Mouse (Mus musculus) midbrain, embryonic 12.5 days (tissue): ENCODE measurements around the gene Cdk5rap2. TPM values are rescaled to one million over a fixed set of nuclear protein-coding genes. Genes with fewer than 3 reads are reported as not detected.
A peak's percentile ranks its signal among the peaks of the same experiment; 100 is the strongest.

Source experiments
- ATAC-seq: fragments of 200-750 bp; cut with Nextera tagmentation; 2 replicates; pipeline ENCODE4 v1.8.0; 2017; ENCODE audit warnings: low read depth, moderate TSS enrichment, moderate library complexity; ENCODE audit not compliant: low FRiP score
- H3K27ac ChIP-seq: fragments of 300-500 bp; sonication (generic); replicated peaks from 2 replicates; pipeline ENCODE4 v1.5.1; 2016; ENCODE audit warnings: mild to moderate bottlenecking
- H3K27me3 ChIP-seq: fragments of 300-500 bp; sonication (generic); 2 replicates; pipeline ENCODE4 v1.6.1; 2016; ENCODE audit warnings: mild to moderate bottlenecking
- H3K36me3 ChIP-seq: fragments of 300-500 bp; sonication (generic); 2 replicates; pipeline ENCODE4 v1.6.1; 2016
- H3K4me1 ChIP-seq: fragments of 300-500 bp; sonication (generic); 2 replicates; pipeline ENCODE4 v1.6.1; 2016
- H3K4me2 ChIP-seq: fragments of 300-500 bp; sonication (generic); replicated peaks from 2 replicates; pipeline ENCODE4 v1.6.1; 2016; ENCODE audit warnings: mild to moderate bottlenecking, moderate library complexity
- H3K4me3 ChIP-seq: fragments of 300-500 bp; sonication (generic); 2 replicates; pipeline ENCODE4 v1.5.1; 2016; ENCODE audit warnings: mild to moderate bottlenecking
- H3K9ac ChIP-seq: fragments of 300-500 bp; sonication (generic); replicated peaks from 2 replicates; pipeline ENCODE4 v1.6.1; 2016; ENCODE audit warnings: mild to moderate bottlenecking, moderate library complexity
- H3K9me3 ChIP-seq: fragments of 300-500 bp; sonication (generic); 2 replicates; pipeline ENCODE4 v1.6.1; 2016; ENCODE audit warnings: mild to moderate bottlenecking
- WGBS: fragments of 180-500 bp; shearing (Covaris S2); methylation state at CpG from one replicate; pipeline ENCODE4 v1.1.7; 2016; 5-methylcytosine and 5-hydroxymethylcytosine counted together
- polyA plus RNA-seq: library from polyadenylated mRNA; unstranded; fragments of >200 nt; fragmentation: Nextera tagmentation; extraction: Ambion mirVana; gene quantifications from 2 replicates; pipeline ENCODE4 v1.2.1, GENCODE M21; 2016

Cdk5rap2 gene
- polyA plus RNA-seq, 1 experiment from 2014 or later, result 24.7 TPM

GRCm38 (mm10) chr4:70335444-70336144, 74.6 kb downstream of the Cdk5rap2 start:
- Histone ChIP-seq H3K27me3 (no peaks in the 10 kb centered on the region), H3K9ac (no peak overlapping the region), H3K4me3 (no peak overlapping the region), H3K9me3 (no peaks in the 10 kb centered on the region), H3K36me3 (peaks cover 16% of the 10 kb centered on the region), H3K4me1 (peaks cover 8% of the 10 kb centered on the region; the same call in 1 of the 2 replicates), H3K27ac (0 out of 2 replicates have a peak overlapping the region, but pooled peaks have one; percentile 15), H3K4me2 (no peak overlapping the region)
- WGBS, result 56% methylated on average over 11 of the region's 11 CpGs
- ATAC-seq, result no peak; the same call in 1 of the 2 replicates

DNA sequence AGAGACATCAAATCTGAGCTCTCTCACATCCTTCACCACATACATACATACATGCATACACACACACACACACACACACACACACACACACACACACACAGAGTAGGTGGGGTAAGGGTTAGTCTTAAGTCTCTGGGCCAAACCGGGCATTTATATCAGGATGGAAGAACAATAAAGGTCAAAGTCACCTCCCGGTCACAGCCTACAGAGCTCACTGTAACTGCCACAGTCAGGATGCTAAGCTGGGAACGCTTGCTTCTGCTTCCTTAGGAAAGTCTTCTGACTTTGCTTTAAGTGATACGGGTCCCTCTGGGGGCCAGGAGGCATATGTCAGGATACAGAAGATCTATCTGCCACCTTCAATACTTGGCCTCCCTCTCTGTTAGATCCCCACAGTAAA, 75.2 kb downstream of the Cdk5rap2 start:
- 84% methylated on average over 4 of the region's 4 CpGs for WGBS
- no peak overlapping the region for H3K27ac ChIP-seq
- ATAC-seq, result no peak

GRCm38 (mm10) chr4:70332981-70333380, 77.3 kb downstream of the Cdk5rap2 start:
- WGBS, result 92% methylated on average over 6 of the region's 6 CpGs
- H3K9me3 ChIP-seq, result no peaks in the 10 kb centered on the region
- H3K27ac ChIP-seq, result 0 out of 2 replicates have a peak overlapping the region, but pooled peaks have one; percentile 35
- H3K36me3 ChIP-seq, result peaks cover 11% of the 10 kb centered on the region
- no peak overlapping the region for H3K4me3 ChIP-seq
- no peak for ATAC-seq
- H3K27me3 ChIP-seq, result no peaks in the 10 kb centered on the region
- peaks cover 8% of the 10 kb centered on the region; the same call in 1 of the 2 replicates for H3K4me1 ChIP-seq
- H3K4me2 ChIP-seq, result no peak overlapping the region
- H3K9ac ChIP-seq, result no peak overlapping the region

More for the DNA sequence above, 75.2 kb downstream of the Cdk5rap2 start:
- H3K9ac ChIP-seq, result no peak overlapping the region
- H3K4me2 ChIP-seq, result no peak overlapping the region
- H3K36me3 ChIP-seq, result peaks cover 16% of the 10 kb centered on the region
- no peaks in the 10 kb centered on the region for H3K9me3 ChIP-seq
- H3K27me3 ChIP-seq, result no peaks in the 10 kb centered on the region
- H3K4me1 ChIP-seq, result peaks cover 8% of the 10 kb centered on the region; the same call in 1 of the 2 replicates
- no peak overlapping the region for H3K4me3 ChIP-seq

DNA sequence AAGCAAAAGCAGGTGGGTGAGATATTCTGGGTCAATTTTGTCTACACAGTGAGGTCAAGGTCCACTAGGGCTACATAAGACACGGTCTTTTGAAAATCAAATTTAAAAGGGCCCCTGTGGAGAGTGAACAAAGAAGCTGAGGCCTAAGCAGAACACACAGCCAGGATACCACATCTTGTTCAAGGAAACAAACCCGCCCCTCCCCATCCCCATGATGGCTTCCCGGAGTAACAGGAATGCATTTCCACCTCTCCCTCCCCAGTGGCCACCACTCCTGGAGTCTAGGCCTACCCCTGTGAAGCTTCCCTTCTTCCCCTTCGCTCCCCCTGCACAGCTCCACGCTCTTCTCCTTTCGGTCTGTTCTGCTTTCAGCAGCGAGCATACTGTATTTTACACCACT, 77.7 kb downstream of the Cdk5rap2 start:
- no peak for ATAC-seq
- Histone ChIP-seq H3K27ac (0 out of 2 replicates have a peak overlapping the region, but pooled peaks have one; percentile 35), H3K9me3 (no peaks in the 10 kb centered on the region), H3K4me1 (peaks cover 8% of the 10 kb centered on the region; the same call in 1 of the 2 replicates), H3K9ac (no peak overlapping the region), H3K36me3 (peaks cover 11% of the 10 kb centered on the region), H3K4me3 (no peak overlapping the region), H3K27me3 (no peaks in the 10 kb centered on the region), H3K4me2 (no peak overlapping the region)
- WGBS, result 61% methylated on average over 7 of the region's 7 CpGs

- no peak overlapping the region for H3K4me2 ChIP-seq
- H3K27ac ChIP-seq, result no peak overlapping the region
- H3K36me3 ChIP-seq, result no peaks in the 10 kb centered on the region; the same call in 1 of the 2 replicates
- 93% methylated on average over 6 of the region's 6 CpGs for WGBS
- H3K27me3 ChIP-seq, result no peaks in the 10 kb centered on the region
- H3K4me1 ChIP-seq, result peaks cover 8% of the 10 kb centered on the region; the same call in 1 of the 2 replicates
- H3K9me3 ChIP-seq, result no peaks in the 10 kb centered on the region
- ATAC-seq, result no peak
- H3K9ac ChIP-seq, result no peak overlapping the region
- no peak overlapping the region for H3K4me3 ChIP-seq
Measured at GRCm38 (mm10) chr4:70331181-70331580, 79.1 kb downstream of the Cdk5rap2 start.

DNA sequence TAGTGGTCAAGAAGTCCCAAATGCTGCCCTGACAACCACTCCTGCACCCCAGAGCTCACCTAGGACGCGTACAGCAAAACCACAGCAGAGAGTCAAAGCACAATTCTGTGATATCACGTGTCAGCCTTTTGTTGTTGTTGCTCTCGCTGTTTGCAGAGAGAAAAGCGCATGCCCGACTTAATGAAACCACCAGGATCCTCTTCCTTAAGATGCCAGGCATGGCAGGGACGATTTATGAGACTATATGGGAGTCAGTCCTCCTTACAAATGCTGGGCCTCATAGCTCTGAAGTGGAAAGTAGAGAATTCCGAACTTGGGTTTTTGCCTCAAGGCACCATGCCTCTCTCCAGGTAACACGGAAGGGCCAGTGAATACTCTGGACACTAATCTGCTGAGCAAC, 82.2 kb downstream of the Cdk5rap2 start:
- no peaks in the 10 kb centered on the region for H3K9me3 ChIP-seq
- H3K4me3 ChIP-seq, result no peak overlapping the region
- ATAC-seq, result no peak
- H3K4me2 ChIP-seq, result no peak overlapping the region
- no peaks in the 10 kb centered on the region for H3K4me1 ChIP-seq
- H3K36me3 ChIP-seq, result no peaks in the 10 kb centered on the region
- WGBS, result 95% methylated on average over 9 of the region's 9 CpGs
- no peak overlapping the region for H3K27ac ChIP-seq
- H3K9ac ChIP-seq, result no peak overlapping the region
- H3K27me3 ChIP-seq, result no peaks in the 10 kb centered on the region

DNA sequence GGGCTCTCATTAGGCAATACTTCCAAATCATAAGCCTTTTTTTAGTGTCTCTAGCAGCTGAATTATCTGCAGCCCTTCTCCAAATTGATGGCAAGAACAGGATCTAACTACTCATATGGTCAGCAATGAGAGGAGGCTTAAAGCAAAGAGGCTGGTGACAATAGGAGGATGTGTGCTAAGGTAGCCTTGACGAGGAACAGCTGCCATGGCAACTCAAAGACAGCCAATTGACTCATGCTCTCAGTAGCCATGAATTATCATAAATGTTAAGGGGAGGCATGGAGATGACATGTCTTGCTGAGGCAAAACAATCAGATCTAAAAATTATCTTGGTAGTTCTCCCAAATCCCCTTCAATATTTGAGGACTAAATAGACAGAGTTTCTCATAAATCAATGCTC, 82.8 kb downstream of the Cdk5rap2 start:
- 50% methylated on average over 1 of the region's 1 CpGs for WGBS
- H3K9me3 ChIP-seq, result no peaks in the 10 kb centered on the region
- no peak overlapping the region for H3K9ac ChIP-seq
- no peaks in the 10 kb centered on the region for H3K36me3 ChIP-seq
- no peak overlapping the region for H3K4me2 ChIP-seq
- H3K4me3 ChIP-seq, result no peak overlapping the region
- ATAC-seq, result no peak
- H3K4me1 ChIP-seq, result no peaks in the 10 kb centered on the region
- no peak overlapping the region for H3K27ac ChIP-seq
- no peaks in the 10 kb centered on the region for H3K27me3 ChIP-seq

DNA sequence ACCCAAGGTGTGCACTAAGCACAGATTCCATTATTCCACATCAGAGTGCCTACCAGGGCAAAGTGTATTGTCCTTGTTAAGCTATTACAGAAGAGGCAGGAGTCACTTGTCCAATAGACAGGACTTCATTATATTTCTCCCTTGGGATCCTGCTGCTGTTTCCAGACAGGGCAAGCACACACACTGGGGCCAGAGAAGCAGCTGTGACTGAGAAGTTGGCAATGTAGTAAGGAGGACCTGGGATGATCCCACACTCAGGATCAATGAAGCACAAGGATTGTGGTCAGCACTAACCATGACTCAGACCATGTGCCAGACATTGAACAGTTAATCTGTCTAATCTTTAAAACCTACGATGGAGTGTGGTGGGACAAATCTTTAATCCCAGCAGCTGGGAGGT, 88.7 kb downstream of the Cdk5rap2 start:
- no peak overlapping the region for H3K4me2 ChIP-seq
- H3K27ac ChIP-seq, result no peak overlapping the region
- H3K4me1 ChIP-seq, result 0 out of 2 replicates have a peak, but pooled peaks cover 2% of the 10 kb centered on the region
- H3K9me3 ChIP-seq, result no peaks in the 10 kb centered on the region
- H3K4me3 ChIP-seq, result no peak overlapping the region
- peaks cover 10% of the 10 kb centered on the region for H3K36me3 ChIP-seq
- H3K27me3 ChIP-seq, result no peaks in the 10 kb centered on the region
- H3K9ac ChIP-seq, result no peak overlapping the region
- WGBS, result 50% methylated on average over 1 of the region's 1 CpGs
- no peak for ATAC-seq

- Histone ChIP-seq H3K4me1 (no peaks in the 10 kb centered on the region), H3K27ac (no peak overlapping the region), H3K4me3 (no peak overlapping the region), H3K9me3 (no peaks in the 10 kb centered on the region), H3K36me3 (peaks cover 27% of the 10 kb centered on the region), H3K27me3 (no peaks in the 10 kb centered on the region), H3K4me2 (no peak overlapping the region), H3K9ac (no peak overlapping the region)
- no peak for ATAC-seq
- 91% methylated on average over 4 of the region's 4 CpGs for whole genome bisulfite sequencing
Measured at GRCm38 (mm10) chr4:70312170-70312569, 98.1 kb downstream of the Cdk5rap2 start.

DNA sequence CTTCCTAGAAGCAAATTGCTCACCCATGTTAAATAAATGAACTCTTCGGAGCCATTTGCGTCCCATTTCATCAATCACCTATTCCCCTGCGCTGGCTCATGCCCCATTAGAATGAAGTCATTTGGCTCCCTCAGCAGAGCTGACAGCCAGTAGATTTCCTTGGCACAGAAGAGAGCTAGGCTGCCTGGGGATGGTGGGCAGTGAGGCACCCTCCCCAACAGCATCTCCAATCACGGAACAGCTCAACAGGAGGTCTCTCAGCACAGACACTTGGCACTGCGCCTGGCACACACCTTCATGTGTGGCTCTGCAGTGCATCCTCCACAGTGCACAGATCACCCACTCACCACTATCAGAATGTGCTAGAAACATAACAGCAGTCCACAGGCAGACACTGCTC, 98.7 kb downstream of the Cdk5rap2 start:
- Histone ChIP-seq H3K4me2 (no peak overlapping the region), H3K9me3 (no peaks in the 10 kb centered on the region), H3K36me3 (peaks cover 21% of the 10 kb centered on the region), H3K4me1 (no peaks in the 10 kb centered on the region), H3K27me3 (no peaks in the 10 kb centered on the region), H3K9ac (no peak overlapping the region), H3K4me3 (no peak overlapping the region), H3K27ac (no peak overlapping the region)
- no peak for ATAC-seq
- WGBS, result 94% methylated on average over 5 of the region's 5 CpGs

- Histone ChIP-seq H3K4me1 (no peaks in the 10 kb centered on the region), H3K27ac (no peak overlapping the region)
- 72% methylated on average over 4 of the region's 4 CpGs for WGBS
Measured at GRCm38 (mm10) chr4:70307230-70307629, 103.0 kb downstream of the Cdk5rap2 start.

DNA sequence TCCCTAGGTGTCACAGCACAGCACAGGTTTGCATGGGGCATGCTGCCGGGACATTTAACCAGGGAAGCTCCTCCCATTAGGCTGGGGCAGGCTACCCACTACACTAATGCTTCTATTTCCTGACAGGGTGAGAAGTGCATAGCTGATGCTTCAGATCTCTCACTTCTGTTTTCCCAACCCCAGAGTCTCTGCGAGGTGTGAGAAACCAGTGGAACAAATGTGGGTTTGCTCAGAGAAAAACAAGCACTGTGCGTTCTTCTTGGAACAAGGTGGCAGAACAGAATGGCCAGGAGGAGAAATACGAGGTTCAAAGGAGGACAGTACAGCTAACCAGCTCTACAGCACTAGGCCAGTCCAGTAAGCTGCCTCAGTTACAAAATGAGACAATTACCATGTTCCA, 106.4 kb downstream of the Cdk5rap2 start:
- no peaks in the 10 kb centered on the region for H3K9me3 ChIP-seq
- H3K4me1 ChIP-seq, result no peaks in the 10 kb centered on the region
- H3K36me3 ChIP-seq, result peaks cover 37% of the 10 kb centered on the region
- no peak overlapping the region for H3K4me2 ChIP-seq
- no peak overlapping the region for H3K4me3 ChIP-seq
- H3K9ac ChIP-seq, result no peak overlapping the region
- no peak for ATAC-seq
- H3K27me3 ChIP-seq, result no peaks in the 10 kb centered on the region
- WGBS, result 84% methylated on average over 4 of the region's 4 CpGs
- H3K27ac ChIP-seq, result no peak overlapping the region

More at GRCm38 (mm10) chr4:70307230-70307629, 103.0 kb downstream of the Cdk5rap2 start:
- ATAC-seq, result no peak
- H3K9ac ChIP-seq, result no peak overlapping the region
- no peaks in the 10 kb centered on the region for H3K9me3 ChIP-seq
- H3K4me2 ChIP-seq, result no peak overlapping the region
- no peaks in the 10 kb centered on the region for H3K27me3 ChIP-seq
- H3K4me3 ChIP-seq, result no peak overlapping the region
- H3K36me3 ChIP-seq, result peaks cover 10% of the 10 kb centered on the region; the same call in 1 of the 2 replicates
